Mouse (Mus musculus): ENCODE measurements at regions not wholly inside any gene's neighbourhood (a gene's known extent, or its start where the extent isn't known, plus 50 kb on each side); places are given as distances from the start of the nearest gene placed in this dataset.

DNA sequence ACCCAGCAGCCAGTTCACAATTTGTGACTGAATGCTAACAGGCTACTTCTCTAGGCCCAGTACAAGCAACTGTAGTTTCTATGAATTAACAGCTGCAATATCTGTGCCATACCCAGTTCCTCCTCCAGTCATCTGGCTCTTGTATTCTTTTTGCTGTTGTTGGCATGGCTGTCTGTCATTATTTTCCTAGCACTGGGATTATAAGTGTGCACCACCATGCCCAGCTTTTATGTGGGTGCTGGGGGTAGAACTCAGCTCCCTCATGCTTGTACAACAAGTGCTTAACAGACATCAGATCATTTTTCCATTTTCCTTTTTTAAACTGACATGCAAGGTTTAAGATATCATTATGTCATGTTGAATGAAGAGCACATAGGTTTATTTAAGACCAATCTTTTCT is 789.9 kb downstream of the Slc4a3 start:
- TF ChIP-seq CTCF (IDR thresholded peaks at IDR 0.05; ENCODE audit: extremely low read depth, insufficient read depth, insufficient read length, insufficient replicate concordance) (no peak), POLR2A (IDR thresholded peaks at IDR 0.05; ENCODE audit: low read depth, low read length) (no peak)

All from spleen, adult 2 months (tissue).